Mouse (Mus musculus) skeletal muscle tissue, adult 2 months (tissue): ENCODE results near the gene Tmem229b.
"Not testable (repeated sequence)": the region's sequence is repeated elsewhere in the genome, so short reads cannot be mapped to it uniquely, and the experiment has no call there.

ENCODE experiments used
- DNase-seq: peaks from one replicate; pipeline ENCODE4 v3.0.0-alpha.2; 2012; ENCODE audit warnings: low read depth, low spot score

The Tmem229b gene

GRCm38 (mm10) chr12:78952484-78952883, 54.9 kb downstream of the Tmem229b start:
- DNase-seq = no peak

- DNase-seq = peak; percentile 47
These were observed 55.4 kb downstream of the Tmem229b start for GRCm38 (mm10) chr12:78952053-78952452.

- peak; percentile 74 for DNase-seq
These were observed 59.8 kb downstream of the Tmem229b start for GRCm38 (mm10) chr12:78947661-78948060.

GRCm38 (mm10) chr12:78947161-78947560, 60.3 kb downstream of the Tmem229b start:
- peak; percentile 10 for DNase-seq

GRCm38 (mm10) chr12:78942931-78943330, 64.5 kb downstream of the Tmem229b start:
- no peak for DNase-seq

GRCm38 (mm10) chr12:78940081-78940480, 67.3 kb downstream of the Tmem229b start:
- DNase-seq = no peak

GRCm38 (mm10) chr12:78939393-78940037, 67.9 kb downstream of the Tmem229b start:
- DNase-seq = no peak

GRCm38 (mm10) chr12:78936494-78936893, 70.9 kb downstream of the Tmem229b start:
- DNase-seq = no peak

- no peak for DNase-seq
These were observed 77.5 kb downstream of the Tmem229b start for GRCm38 (mm10) chr12:78929900-78930299.

GRCm38 (mm10) chr12:78927287-78927686, 80.1 kb downstream of the Tmem229b start:
- DNase-seq = no peak

GRCm38 (mm10) chr12:78923539-78924189, 83.8 kb downstream of the Tmem229b start:
- DNase-seq = peak; percentile 36

GRCm38 (mm10) chr12:78922977-78923376, 84.5 kb downstream of the Tmem229b start:
- DNase-seq = not testable (repeated sequence)

GRCm38 (mm10) chr12:78922058-78922457, 85.4 kb downstream of the Tmem229b start:
- peak; percentile 41 for DNase-seq

- no peak for DNase-seq
These were observed 86.0 kb downstream of the Tmem229b start for GRCm38 (mm10) chr12:78921421-78921820.

GRCm38 (mm10) chr12:78919079-78919712, 88.2 kb downstream of the Tmem229b start:
- peak; percentile 82 for DNase-seq

- peak; percentile 77 for DNase-seq
These were observed 89.0 kb downstream of the Tmem229b start for GRCm38 (mm10) chr12:78918227-78919078.

- DNase-seq = no peak
These were observed 91.1 kb downstream of the Tmem229b start for GRCm38 (mm10) chr12:78916278-78916677.

GRCm38 (mm10) chr12:78915561-78915960, 91.9 kb downstream of the Tmem229b start:
- DNase-seq = no peak

- DNase-seq = no peak
These were observed 93.0 kb downstream of the Tmem229b start for GRCm38 (mm10) chr12:78914458-78914857.
